Mouse (Mus musculus) hindbrain, embryonic 11.5 days (tissue): ENCODE measurements around the gene Nav3. TPM values are rescaled to one million over a fixed set of nuclear protein-coding genes. Genes with fewer than 3 reads are reported as not detected.

Experiments used
- ATAC-seq: fragments of 200-750 bp; cut with Nextera tagmentation; 2 replicates; pipeline ENCODE4 v1.8.0; 2017; ENCODE audit warnings: mild to moderate bottlenecking, moderate TSS enrichment, moderate library complexity; ENCODE audit not compliant: low FRiP score
- DNase-seq: peaks from one replicate; pipeline ENCODE4 v3.0.0-alpha.2; 2015; ENCODE audit warnings: low spot score
- H3K27ac ChIP-seq: fragments of 300-500 bp; sonication (generic); 2 replicates; pipeline ENCODE4 v1.5.1; 2014; ENCODE audit warnings: mild to moderate bottlenecking, low read depth, low read length
- H3K27me3 ChIP-seq: fragments of 300-500 bp; sonication (generic); 2 replicates; pipeline ENCODE4 v1.6.1; 2014; ENCODE audit warnings: mild to moderate bottlenecking, low read length, moderate library complexity, mixed read lengths; ENCODE audit not compliant: control insufficient read depth, insufficient read depth
- H3K36me3 ChIP-seq: fragments of 300-500 bp; sonication (generic); 2 replicates; pipeline ENCODE4 v1.6.1; 2014; ENCODE audit warnings: mild to moderate bottlenecking, low read length, moderate library complexity, mixed read lengths; ENCODE audit not compliant: control insufficient read depth, insufficient read depth
- H3K4me1 ChIP-seq: fragments of 300-500 bp; sonication (generic); replicated peaks from 2 replicates; pipeline ENCODE4 v1.6.1; 2014; ENCODE audit warnings: low read length, mixed read lengths; ENCODE audit not compliant: control insufficient read depth, insufficient read depth
- H3K4me2 ChIP-seq: fragments of 300-500 bp; sonication (generic); replicated peaks from 2 replicates; pipeline ENCODE4 v1.6.1; 2014; ENCODE audit warnings: mild to moderate bottlenecking, low read depth, low read length
- H3K4me3 ChIP-seq: fragments of 300-500 bp; sonication (generic); 2 replicates; pipeline ENCODE4 v1.5.1; 2014; ENCODE audit warnings: low read depth, low read length
- H3K9ac ChIP-seq: fragments of 300-500 bp; sonication (generic); 2 replicates; pipeline ENCODE4 v1.6.1; 2014; ENCODE audit warnings: low read depth, low read length
- H3K9me3 ChIP-seq: fragments of 300-500 bp; sonication (generic); 2 replicates; pipeline ENCODE4 v1.6.1; 2016; ENCODE audit warnings: low read length; ENCODE audit not compliant: control insufficient read depth
- WGBS: fragments of 180-500 bp; shearing (Covaris S2); extraction: QIAGEN DNeasy Blood & Tissue Kit; methylation state at CpG from one replicate; pipeline ENCODE4 v1.1.7; 2014; 5-methylcytosine and 5-hydroxymethylcytosine counted together
- polyA plus RNA-seq: library from polyadenylated mRNA; unstranded; fragments of >200 nt; fragmentation: Nextera tagmentation; extraction: Ambion mirVana; gene quantifications from 2 replicates; pipeline ENCODE4 v1.2.1, GENCODE M21; 2014

Gene Nav3
- polyA plus RNA-seq, 1 experiment from 2014 or later = 9.2 TPM

DNA sequence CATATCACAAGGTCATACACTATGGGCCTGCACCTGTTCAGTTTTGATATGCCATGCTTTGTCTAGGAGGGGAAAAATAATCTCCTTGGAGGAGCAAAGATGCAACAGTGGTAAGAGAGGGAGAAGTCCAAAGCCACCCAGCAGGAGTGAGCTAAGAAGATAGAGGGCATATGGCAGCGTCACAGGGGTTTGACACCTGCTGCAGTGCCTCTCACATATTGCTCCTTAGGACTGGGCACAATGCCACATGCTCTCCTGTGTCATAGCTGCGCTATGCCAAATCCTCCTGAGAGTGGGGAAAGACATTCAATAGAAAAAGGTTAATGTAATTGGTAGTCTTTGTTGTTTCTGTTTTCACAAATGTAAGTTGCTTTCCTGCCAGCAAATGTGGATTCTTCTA lies 714.3 kb downstream of the Nav3 start:
- Histone ChIP-seq H3K4me3 (no peak overlapping the region), H3K9ac (no peak overlapping the region), H3K4me1 (no peaks in the 10 kb centered on the region), H3K9me3 (no peaks in the 10 kb centered on the region), H3K27me3 (no peaks in the 10 kb centered on the region), H3K4me2 (no peak overlapping the region), H3K27ac (no peak overlapping the region), H3K36me3 (no peaks in the 10 kb centered on the region)
- WGBS = 76% methylated on average over 2 of the region's 2 CpGs
- DNase-seq (no peak), ATAC-seq (no peak)

DNA sequence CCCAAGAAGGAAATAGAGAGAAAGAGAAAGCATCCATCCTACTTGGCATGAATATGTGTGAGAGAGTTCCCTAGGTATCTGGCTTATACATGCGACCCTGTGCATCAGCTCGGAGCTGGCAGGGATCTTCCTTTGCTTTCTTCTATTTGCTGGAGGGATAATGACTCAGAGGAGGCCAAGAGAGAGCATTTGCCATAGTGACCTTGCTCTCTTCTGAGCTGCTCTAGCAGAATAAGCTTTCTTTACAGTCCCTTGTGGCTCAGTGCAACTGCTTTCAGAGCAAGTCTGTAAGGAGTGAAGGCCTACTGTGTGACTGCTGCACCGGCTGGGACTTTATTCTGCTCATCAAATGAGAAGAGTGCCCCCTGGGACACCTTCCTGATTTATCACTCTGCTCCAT lies 715.7 kb downstream of the Nav3 start:
- H3K4me2 ChIP-seq = no peak overlapping the region
- H3K4me1 ChIP-seq = no peaks in the 10 kb centered on the region
- ATAC-seq = no peak
- H3K4me3 ChIP-seq = no peak overlapping the region
- no peak for DNase-seq
- H3K27ac ChIP-seq = no peak overlapping the region
- no peaks in the 10 kb centered on the region for H3K27me3 ChIP-seq
- H3K9me3 ChIP-seq = no peaks in the 10 kb centered on the region
- WGBS = 47% methylated on average over 3 of the region's 3 CpGs
- no peaks in the 10 kb centered on the region for H3K36me3 ChIP-seq
- H3K9ac ChIP-seq = no peak overlapping the region

DNA sequence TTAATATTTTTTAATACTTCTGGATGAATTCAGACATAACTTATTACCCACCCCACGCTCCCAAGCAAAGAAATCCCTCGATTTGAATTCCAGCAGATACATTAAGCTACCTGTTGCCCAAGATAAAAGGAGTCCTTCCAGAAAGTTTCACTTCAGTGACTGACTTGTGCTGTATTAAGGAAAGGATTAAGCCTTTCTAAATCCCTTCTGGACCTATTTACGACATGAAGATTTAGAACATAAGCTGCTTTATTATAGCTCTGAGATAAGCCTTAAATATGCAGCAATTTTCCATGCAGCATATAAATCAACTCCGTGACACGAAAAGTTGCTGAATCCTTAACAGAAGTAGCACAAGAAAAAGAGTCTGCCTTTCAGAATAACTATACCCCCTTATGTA lies 732.4 kb downstream of the Nav3 start:
- no peak overlapping the region for H3K4me3 ChIP-seq
- H3K27ac ChIP-seq = no peak overlapping the region
- H3K4me1 ChIP-seq = no peaks in the 10 kb centered on the region
- H3K36me3 ChIP-seq = no peaks in the 10 kb centered on the region
- H3K9ac ChIP-seq = no peak overlapping the region
- H3K4me2 ChIP-seq = no peak overlapping the region
- no peaks in the 10 kb centered on the region for H3K27me3 ChIP-seq
- H3K9me3 ChIP-seq = no peaks in the 10 kb centered on the region
- ATAC-seq = no peak
- WGBS = 91% methylated on average over 5 of the region's 5 CpGs
- DNase-seq = no peak

DNA sequence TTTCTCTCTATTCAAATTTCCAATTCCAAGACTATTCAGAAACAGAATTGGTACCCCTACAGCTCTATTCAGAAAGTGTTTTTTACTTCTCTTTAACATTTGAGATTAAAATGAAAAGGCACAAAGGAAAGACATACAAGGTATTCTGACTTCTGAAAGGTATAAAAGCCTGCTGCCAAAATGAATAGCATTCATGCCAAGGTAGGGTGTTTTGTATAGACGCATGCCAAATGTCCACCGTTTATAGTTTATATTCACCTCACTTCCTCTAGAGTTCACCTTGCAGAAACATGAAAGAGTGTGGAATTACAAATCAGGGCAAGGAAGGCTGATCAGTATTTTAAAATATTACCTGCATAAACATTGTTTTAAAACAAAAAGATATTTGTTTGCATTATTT lies 737.2 kb downstream of the Nav3 start:
- Histone ChIP-seq H3K9me3 (no peaks in the 10 kb centered on the region), H3K9ac (no peak overlapping the region), H3K4me3 (no peak overlapping the region), H3K27ac (no peak overlapping the region), H3K27me3 (no peaks in the 10 kb centered on the region), H3K4me1 (no peaks in the 10 kb centered on the region), H3K36me3 (no peaks in the 10 kb centered on the region), H3K4me2 (no peak overlapping the region)
- 89% methylated on average over 2 of the region's 2 CpGs for WGBS
- ATAC-seq = no peak
- DNase-seq = no peak

DNA sequence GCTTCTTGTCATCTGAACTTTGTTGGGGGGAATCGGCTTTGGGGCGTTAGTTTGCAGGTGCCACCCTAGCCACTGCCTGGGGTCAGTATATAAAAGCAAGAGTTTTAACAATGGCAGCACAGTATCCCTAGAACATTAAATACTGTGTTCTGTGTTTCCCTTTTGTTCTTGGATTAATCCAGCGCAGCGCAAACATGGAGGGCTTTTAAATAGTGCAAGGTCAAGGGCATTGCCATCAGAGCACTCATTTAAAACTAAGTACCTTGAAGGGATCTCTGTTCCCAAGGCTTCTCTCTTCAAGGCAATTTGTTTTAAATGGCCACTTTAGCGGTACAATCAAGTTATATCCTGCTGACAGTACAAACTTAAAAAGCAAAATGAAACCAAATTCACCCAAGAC lies 737.6 kb downstream of the Nav3 start:
- no peak overlapping the region for H3K9ac ChIP-seq
- no peak overlapping the region for H3K4me3 ChIP-seq
- H3K36me3 ChIP-seq = no peaks in the 10 kb centered on the region
- H3K9me3 ChIP-seq = no peaks in the 10 kb centered on the region
- WGBS = 80% methylated on average over 5 of the region's 5 CpGs
- no peak for ATAC-seq
- H3K27me3 ChIP-seq = no peaks in the 10 kb centered on the region
- H3K4me1 ChIP-seq = no peaks in the 10 kb centered on the region
- no peak overlapping the region for H3K4me2 ChIP-seq
- no peak overlapping the region for H3K27ac ChIP-seq
- no peak for DNase-seq

GRCm38 (mm10) chr10:109713001-109713400 lies 743.0 kb downstream of the Nav3 start:
- no peak overlapping the region for H3K4me3 ChIP-seq
- no peak overlapping the region for H3K9ac ChIP-seq
- H3K27ac ChIP-seq = no peak overlapping the region
- peak; percentile 76; the same call in 1 of the 2 replicates for ATAC-seq
- H3K27me3 ChIP-seq = no peaks in the 10 kb centered on the region
- H3K36me3 ChIP-seq = no peaks in the 10 kb centered on the region
- DNase-seq = peak; percentile 64
- no peak overlapping the region for H3K4me2 ChIP-seq
- no peaks in the 10 kb centered on the region for H3K9me3 ChIP-seq
- 46% methylated on average over 5 of the region's 5 CpGs for WGBS
- no peaks in the 10 kb centered on the region for H3K4me1 ChIP-seq

GRCm38 (mm10) chr10:109699771-109700335 lies 756.2 kb downstream of the Nav3 start:
- Histone ChIP-seq H3K4me1 (no peaks in the 10 kb centered on the region), H3K9ac (no peak overlapping the region), H3K27me3 (no peaks in the 10 kb centered on the region), H3K36me3 (no peaks in the 10 kb centered on the region), H3K4me3 (no peak overlapping the region), H3K4me2 (no peak overlapping the region), H3K27ac (no peak overlapping the region), H3K9me3 (no peaks in the 10 kb centered on the region)
- DNase-seq (no peak), ATAC-seq (no peak)
- WGBS = 61% methylated on average over 3 of the region's 3 CpGs

GRCm38 (mm10) chr10:109690564-109690963 lies 765.4 kb downstream of the Nav3 start:
- Histone ChIP-seq H3K4me1 (no peaks in the 10 kb centered on the region), H3K4me3 (no peak overlapping the region), H3K27me3 (no peaks in the 10 kb centered on the region), H3K27ac (no peak overlapping the region), H3K9ac (no peak overlapping the region), H3K36me3 (no peaks in the 10 kb centered on the region), H3K4me2 (no peak overlapping the region), H3K9me3 (no peaks in the 10 kb centered on the region)
- ATAC-seq = no peak
- 81% methylated on average over 3 of the region's 3 CpGs for WGBS
- DNase-seq = no peak

- H3K9ac ChIP-seq = peak overlapping the region; percentile 35; the same call in 1 of the 2 replicates
- no peaks in the 10 kb centered on the region for H3K9me3 ChIP-seq
- 0 out of 2 replicates have a peak, but pooled peaks cover 3% of the 10 kb centered on the region for H3K4me1 ChIP-seq
- H3K36me3 ChIP-seq = no peaks in the 10 kb centered on the region
- H3K27ac ChIP-seq = peak overlapping the region; percentile 87
- peak overlapping the region; percentile 12 for H3K4me2 ChIP-seq
- peak; percentile 87 for DNase-seq
- no peak overlapping the region for H3K4me3 ChIP-seq
- WGBS = 22% methylated on average over 27 of the region's 27 CpGs
- H3K27me3 ChIP-seq = no peaks in the 10 kb centered on the region
- ATAC-seq = peak; percentile 98
Observed at GRCm38 (mm10) chr10:109684109-109685056, 771.6 kb downstream of the Nav3 start.
